Mouse (Mus musculus): ENCODE measurements around the gene Rhou. TPM values are rescaled to one million over a fixed set of nuclear protein-coding genes. Genes with fewer than 3 reads are reported as not detected.

Gene Rhou
- polyA plus RNA-seq, 1 experiment, result not detected

DNA sequence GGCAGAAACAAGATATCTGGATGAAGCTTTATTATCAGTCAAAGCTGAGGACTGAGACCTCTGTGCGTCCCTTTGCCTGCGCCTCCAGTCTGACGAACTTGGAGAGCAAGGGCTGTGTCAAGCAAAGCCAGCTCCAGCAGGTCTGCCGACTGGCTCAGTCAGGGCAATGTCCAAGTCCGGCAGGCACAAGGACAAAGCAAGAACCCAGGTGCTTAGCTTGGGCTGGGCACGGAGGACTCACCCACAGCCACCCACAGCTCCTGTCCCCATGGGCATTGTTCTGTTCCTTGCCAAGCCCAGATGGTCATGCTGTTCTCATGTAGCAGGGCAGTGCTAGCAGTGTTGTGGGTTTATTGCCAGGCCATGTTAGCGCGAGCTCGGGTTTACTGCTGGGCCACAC lies 8.5 kb upstream of the Rhou start:
- TF ChIP-seq GATA1 (IDR thresholded peaks at IDR 0.05; ENCODE audit: low read length), result no peak

DNA sequence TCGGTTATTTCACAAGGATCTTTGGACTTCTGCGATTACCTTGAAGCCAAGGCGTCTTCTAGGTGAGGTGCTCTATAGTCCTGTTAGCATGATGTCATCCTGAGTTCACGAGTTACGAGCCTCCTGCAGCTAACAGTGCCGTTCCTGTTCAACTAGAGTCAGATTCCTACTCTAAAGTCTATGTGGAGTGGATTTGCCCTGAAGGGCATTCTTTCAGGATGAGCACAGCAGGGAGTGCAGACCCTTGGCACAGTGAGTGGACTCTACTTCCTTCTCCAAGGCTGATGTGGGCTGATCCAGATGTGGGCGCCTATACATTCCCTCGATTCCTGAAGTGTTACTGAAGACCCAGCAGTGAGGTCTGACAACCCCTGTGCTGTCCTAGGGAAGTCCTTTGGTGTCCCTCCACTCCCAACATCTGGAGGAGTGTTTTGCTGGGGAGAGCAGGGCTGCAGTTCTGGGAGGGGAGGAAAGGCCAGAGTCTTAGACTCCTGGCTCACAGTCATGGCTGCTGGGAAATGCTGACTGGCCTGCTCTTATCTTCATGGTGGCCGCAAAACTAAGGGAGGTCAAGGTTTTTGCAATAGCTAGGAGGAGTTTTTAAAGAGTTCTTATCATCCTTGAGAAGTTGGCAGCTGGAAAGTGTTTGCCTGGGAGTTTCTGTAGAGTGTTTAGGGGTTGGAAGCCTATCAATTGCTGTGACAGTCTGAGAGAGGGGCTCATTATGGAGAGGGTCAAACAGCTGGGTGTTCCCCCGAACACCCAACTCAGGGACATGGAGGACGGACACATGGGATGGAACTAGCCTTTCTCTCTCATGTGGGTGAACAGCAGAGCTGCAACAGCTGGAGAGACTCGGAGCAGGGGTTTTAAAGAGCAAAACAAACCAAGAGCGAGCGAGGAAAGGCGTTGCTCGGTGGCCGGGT lies 5.2 kb upstream of the Rhou start:
- no peak for TF ChIP-seq GATA1 (IDR thresholded peaks at IDR 0.05; ENCODE audit: low read length)

DNA sequence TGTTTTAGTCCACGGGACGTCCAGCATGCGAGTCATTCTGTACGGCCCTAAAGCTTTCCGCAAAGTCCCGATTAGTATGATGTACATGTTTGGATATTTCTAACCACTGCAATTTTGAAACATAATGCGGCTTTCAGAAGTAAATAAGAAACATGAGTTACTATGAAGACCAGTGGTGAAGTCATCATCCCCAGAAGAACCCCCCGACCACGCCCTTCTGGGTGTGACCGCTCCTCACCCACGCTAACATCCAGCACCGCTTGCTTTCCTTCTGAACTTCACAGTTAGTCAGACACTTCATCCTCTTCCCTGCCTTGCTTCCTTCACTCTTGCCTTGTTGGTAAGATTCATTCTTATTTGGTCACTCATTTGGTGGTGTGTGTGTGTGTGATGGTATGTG lies 4.2 kb upstream of the Rhou start:
- no peak for TF ChIP-seq GATA1 (IDR thresholded peaks at IDR 0.05; ENCODE audit: low read length)

DNA sequence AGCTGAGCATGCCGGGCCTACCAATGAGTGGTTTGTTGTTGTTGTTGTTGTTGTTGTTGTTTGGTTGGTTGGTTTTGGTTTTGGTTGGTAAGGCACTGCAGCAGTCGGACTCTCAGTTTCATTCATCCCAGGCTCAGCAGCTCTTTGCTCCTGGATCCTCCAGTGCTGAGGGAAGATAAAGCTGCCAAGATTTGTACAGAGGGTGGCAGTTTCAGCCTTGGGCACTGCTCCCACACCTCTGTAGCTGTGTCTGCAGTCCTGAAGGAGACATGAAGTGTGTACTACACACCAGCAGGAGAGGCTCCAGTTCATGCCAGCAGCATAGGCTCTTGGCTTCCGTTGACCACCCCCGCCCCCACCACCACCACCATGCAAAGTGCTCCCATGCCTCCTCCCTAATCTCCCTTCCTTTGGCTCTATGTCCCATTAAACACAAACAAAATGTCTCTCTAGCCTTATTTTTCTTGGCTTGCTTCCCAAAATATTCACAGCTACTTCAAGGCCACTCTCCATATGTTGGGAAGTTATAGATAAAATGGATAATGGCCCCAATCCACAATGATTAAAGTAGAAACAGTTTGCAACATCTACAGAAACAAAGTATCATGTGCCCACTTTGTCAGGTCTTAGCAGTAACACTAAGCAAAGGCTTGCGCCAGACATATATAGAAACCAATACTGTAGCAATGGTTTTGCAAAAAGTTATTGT lies 2.2 kb upstream of the Rhou start:
- no peak for TF ChIP-seq GATA1 (IDR thresholded peaks at IDR 0.05; ENCODE audit: low read length)

DNA sequence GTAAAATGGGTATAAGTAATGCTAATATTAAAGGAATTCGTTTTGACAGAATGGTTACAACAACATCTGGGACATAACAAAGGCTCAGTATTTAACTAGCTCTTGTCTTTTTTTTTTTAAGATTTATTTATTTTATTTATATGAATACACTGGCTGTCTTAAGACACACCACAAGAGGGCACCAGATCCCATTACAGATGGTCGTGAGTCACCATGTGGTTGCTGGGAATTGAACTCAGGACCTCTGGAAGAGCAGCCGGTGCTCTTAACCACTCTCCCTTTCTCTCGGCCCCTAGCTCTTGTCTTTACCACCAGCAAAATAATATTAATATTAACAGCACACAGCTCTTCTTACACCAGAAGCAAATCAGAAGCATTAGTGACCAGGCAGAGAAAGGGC lies 1.1 kb upstream of the Rhou start:
- TF ChIP-seq GATA1 (IDR thresholded peaks at IDR 0.05; ENCODE audit: low read length), result no peak

DNA sequence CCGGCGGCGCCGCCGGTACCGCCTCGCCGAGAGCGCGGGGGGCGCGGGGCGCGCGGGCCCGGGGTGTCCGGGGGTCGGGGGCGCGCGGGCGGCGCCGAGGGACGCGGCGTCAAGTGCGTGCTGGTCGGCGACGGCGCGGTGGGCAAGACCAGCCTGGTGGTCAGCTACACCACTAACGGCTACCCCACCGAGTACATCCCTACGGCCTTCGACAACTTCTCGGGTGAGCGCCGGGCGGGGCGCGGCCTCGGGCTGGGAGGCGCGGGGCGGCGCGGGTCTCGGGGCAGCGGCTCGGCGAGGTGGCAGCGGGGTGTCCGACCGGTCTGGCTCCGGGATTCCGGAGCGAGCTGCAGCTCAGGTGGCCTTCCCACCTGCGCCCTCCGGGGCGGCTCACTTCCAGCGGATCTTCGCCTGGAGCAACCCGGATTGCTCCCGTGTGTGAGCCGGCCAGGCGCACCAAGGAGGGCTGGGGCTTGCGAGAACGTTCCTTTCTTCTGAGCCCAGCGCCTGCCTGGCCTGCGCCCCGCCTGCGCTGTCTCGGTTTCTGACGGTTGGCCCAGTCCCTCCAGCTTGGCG lies 353 bp downstream of the Rhou start:
- no peak for TF ChIP-seq GATA1 (IDR thresholded peaks at IDR 0.05; ENCODE audit: low read length)

DNA sequence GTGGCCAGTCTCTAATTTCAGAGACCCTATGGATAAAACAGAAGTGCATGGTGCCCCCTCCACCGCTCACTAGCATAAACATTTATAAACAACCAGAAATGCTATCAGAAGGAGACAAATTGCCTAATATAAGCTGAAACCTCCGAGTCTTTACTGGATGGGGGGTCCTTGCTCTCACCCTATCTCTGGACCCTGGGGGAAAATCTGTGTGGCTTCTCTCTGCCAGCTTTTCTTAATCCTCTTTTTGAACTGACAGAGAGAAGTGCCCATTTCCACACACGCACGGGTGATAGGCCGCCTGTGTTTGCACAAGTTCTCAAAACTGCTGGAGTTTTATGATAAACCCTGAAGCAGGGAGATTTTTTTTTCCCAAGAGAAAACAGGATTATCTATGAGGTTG lies 1.0 kb downstream of the Rhou start:
- no peak for TF ChIP-seq GATA1 (IDR thresholded peaks at IDR 0.05; ENCODE audit: low read length)

DNA sequence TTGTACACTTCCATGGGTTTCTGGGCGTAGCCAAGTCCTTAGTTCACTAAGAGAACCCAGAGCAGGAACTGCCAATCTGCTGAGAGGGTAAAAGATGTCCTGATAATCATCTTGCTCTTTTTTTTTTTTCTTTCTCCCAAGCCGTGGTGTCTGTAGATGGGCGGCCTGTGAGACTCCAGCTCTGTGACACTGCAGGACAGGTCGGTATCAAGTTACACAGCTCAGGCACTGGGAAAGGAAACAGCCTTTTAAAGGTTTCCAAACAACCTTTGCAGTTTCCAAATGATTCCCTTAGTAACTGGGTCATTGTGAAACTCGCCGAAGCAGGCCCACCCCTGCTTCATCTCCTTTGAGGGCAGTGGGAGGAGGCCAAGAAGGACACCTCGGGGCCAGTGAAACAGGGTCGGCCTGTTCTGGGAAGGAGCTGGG lies 1.6 kb downstream of the Rhou start:
- no peak for TF ChIP-seq GATA1 (IDR thresholded peaks at IDR 0.05; ENCODE audit: low read length)

DNA sequence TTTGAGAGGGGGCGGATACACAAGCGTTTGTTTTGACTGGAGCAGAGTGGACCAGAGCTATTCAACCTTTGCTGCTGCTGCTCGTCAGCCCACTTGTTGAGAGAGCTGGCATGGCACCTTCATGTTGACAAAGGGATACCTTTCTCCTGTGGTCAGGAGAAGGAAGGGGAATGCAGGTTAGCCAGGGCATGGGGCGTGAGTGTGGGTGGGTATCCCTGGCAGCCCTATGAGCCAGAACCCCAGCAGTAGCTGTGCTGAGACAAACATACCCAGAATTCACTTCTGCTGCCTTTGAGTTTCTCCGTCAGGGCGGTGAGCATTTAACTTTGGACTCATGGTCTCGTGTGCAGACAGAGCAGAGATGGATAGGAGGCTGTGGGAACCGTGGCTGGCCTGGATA lies 4.1 kb downstream of the Rhou start:
- no peak for TF ChIP-seq GATA1 (IDR thresholded peaks at IDR 0.05; ENCODE audit: low read length)

DNA sequence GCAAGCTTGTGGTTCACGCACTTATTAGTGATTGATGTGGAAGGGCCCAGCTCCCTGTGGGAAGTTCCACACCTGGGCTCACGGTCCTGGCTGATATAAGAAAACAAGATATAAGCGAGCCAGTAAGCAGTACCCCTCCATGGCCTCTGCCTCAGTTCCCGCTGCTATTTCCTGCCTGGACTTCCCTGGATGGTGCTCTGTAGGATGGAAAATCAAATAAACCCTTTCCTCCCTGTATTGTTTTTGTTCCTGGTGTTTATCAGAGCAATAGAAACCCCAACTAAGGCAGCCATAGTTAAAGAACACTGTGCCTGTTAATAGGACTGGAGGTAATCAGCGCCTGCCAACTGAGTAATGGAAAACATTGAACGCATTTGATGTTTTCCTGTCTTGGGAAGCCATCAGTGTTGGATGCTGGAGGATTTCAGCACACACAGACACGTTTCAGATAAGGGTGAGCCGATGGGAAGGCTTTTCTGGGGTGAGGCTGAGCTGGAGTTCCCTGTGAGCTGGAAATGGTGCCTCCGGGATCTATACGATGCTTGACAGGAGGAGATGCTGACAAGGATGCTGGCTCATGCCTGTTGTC lies 5.8 kb downstream of the Rhou start:
- no peak for TF ChIP-seq GATA1 (IDR thresholded peaks at IDR 0.05; ENCODE audit: low read length)

DNA sequence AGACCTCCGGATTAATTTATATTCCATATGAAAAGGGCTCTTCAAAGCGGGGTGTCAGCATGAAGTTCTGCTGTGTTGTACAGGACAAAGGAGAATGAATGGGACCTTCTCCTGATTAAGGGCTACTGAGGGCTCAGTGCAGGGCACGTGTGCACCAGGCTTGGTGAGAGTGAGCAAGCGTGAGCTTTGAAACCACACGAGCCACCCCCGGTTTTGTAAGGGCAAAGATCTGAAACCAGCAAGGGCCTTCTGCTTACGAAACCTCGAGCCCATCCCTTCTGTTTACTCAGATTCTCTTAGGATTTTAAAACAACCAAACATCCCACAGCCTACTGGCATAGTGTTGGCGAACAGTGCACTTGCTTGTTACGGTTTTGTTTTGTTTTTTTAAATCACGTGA lies 7.8 kb downstream of the Rhou start:
- TF ChIP-seq GATA1 (IDR thresholded peaks at IDR 0.05; ENCODE audit: low read length), result no peak

DNA sequence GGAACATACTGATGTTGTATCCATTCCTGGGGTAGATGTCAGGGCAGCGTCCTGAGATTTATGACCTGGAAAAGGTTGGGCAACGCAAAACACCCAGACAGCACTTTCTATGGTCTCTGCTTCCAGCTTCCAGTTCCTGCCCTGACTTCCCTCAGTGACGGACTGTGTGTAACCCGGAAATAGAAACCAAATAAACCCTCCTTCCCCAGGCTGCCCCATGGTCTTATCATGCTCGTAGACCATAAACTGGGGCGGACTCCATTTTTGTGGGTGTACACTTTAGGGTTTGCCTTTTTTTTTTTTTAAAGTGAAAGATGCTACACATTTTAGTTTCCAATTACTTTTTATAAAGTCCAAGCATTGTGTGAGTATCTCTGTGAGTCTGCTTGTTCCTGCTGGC lies 11.9 kb downstream of the Rhou start:
- no peak for TF ChIP-seq GATA1 (IDR thresholded peaks at IDR 0.05; ENCODE audit: low read length)

DNA sequence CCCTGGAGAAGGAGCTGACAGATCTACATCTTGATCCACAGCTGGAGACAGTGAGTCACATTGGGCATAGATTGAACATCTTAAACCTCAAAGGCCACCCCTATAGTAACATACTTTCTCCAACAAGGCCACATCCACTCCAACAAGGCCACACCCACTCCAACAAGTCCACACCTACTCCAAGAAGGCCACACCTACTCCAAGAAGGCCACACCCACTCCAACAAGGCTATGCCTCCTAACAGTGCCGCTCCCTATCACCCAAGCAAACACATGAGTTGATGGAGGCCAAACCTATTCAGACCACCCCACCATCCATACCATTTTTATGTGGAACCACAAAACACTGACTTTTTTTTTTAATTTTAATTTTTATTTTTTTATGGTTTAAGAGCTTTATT lies 13.1 kb downstream of the Rhou start:
- TF ChIP-seq GATA1 (IDR thresholded peaks at IDR 0.05; ENCODE audit: low read length), result no peak

DNA sequence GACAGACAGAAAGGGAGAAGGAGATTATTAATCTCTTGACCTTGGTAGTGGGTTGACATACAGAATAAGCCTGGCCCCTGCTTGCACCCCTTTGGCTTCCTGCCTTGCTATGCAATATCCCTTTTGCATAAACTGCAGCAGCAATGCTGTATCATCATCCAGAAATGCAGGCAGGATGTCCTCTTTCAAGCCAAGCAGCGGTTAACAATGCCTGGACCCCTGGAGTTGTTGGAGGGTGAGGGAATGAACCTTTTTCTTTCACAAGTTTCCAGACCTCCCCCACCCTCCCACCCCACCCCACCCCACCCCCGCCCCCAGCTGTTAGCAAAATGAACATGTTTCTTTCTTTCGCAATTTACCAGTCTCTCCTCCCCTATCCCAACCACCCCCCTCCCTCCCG lies 15.0 kb downstream of the Rhou start:
- no peak for TF ChIP-seq GATA1 (IDR thresholded peaks at IDR 0.05; ENCODE audit: low read length)

DNA sequence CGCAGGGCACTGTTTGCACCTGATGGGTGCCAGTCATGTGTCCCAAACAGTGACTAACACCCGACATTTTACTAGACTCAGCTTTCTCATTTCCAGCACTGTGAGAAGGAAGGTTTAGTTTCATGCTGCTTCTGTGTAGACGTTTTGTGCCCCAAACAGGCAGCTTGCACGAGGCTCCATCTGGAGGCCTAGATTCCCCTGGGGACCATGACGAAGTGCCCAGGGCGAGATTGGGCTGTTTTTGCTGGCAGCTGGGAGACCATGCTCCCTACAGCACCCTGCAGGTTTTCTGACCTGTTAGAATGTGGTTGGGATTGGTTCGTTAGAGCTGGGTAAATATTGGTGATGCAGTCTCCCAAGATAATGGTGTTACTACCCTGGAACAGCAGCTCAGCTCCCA lies 17.0 kb downstream of the Rhou start:
- TF ChIP-seq GATA1 (IDR thresholded peaks at IDR 0.05; ENCODE audit: low read length), result no peak

DNA sequence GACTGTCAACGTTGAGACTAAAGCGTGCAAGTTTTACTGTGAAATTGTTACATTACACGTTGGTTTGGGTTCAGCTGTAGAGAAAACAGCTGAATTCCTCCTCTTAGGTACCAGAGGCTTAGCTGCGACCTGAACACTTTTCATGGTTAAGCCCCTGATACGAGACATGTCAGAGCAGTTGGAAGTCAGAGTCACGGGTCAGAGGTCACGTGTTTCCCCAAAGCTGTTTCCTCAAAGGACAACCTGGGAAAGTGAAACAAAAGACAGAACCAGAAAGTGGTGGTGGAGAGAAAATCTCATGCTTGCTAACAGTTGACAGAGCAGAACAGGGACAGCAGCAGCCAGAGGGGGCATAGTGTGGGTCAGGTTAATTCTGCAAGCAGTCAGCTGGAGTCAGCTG lies 17.7 kb downstream of the Rhou start:
- no peak for TF ChIP-seq GATA1 (IDR thresholded peaks at IDR 0.05; ENCODE audit: low read length)
